In genomic region chr16:44557661-44558470, GRCm38 (mm10) we compare ENCODE assay signal across 8 mouse cellular contexts. TPM values are rescaled to one million over a fixed set of nuclear protein-coding genes. Genes with fewer than 3 reads are reported as not detected.
DNase-seq lines count a peak whose midpoint lies in the region; ATAC-seq lines count a peak whose summit lies in the region.

No protein-coding gene starts in this region.

- H3K4me1 ChIP-seq in forebrain, embryonic 15.5 days, result peaks cover 55% of the 10 kb centered on the region
- H3K4me1 ChIP-seq in lung, embryonic 15.5 days, result peaks cover 32% of the 10 kb centered on the region

- peak overlapping the region; percentile 91 for H3K27ac ChIP-seq in forebrain, embryonic 15.5 days (replicated peaks)
- peak overlapping the region; percentile 95 for H3K27ac ChIP-seq in lung, embryonic 15.5 days

- H3K4me2 ChIP-seq in forebrain, embryonic 15.5 days (replicated peaks), result peak overlapping the region; percentile 84
- H3K4me2 ChIP-seq in lung, embryonic 15.5 days, result peak overlapping the region; percentile 85

- H3K9ac ChIP-seq in forebrain, embryonic 15.5 days (replicated peaks), result peak overlapping the region; percentile 88
- H3K9ac ChIP-seq in lung, embryonic 15.5 days, result peak overlapping the region; percentile 66

- H3K4me3 ChIP-seq in forebrain, embryonic 15.5 days, result peak overlapping the region; percentile 86
- H3K4me3 ChIP-seq in lung, embryonic 15.5 days, result peak overlapping the region; percentile 78

- DNase-seq in R1 (ENCODE audit: low read depth, low spot score), result peak; percentile 77
- peak; percentile 79 for DNase-seq in cerebellum, adult 11 months
- peak; percentile 63 for DNase-seq in heart, postnatal 25 days (ENCODE audit: low spot score)
- DNase-seq in layer of hippocampus, adult 18-20 months (ENCODE audit: low spot score in 2 of 2), result peak; percentile 36 to 76
- peak; percentile 62 for DNase-seq in ovary, postnatal 14 days (ENCODE audit: low spot score)

- peak; percentile 75 for ATAC-seq in forebrain, embryonic 15.5 days (replicated peaks)
- ATAC-seq in lung, embryonic 15.5 days (ENCODE audit: borderline replicate concordance, extremely low read depth, low FRiP score, low TSS enrichment), result peak; percentile 68
- ATAC-seq in erythroid progenitor cell, adult 5-6 weeks (replicated peaks; ENCODE audit: low FRiP score, poor library complexity, severe bottlenecking), result no peak

- no peaks in the 10 kb centered on the region for H3K9me3 ChIP-seq in forebrain, embryonic 15.5 days
- H3K9me3 ChIP-seq in lung, embryonic 15.5 days, result no peaks in the 10 kb centered on the region

- WGBS in forebrain, embryonic 15.5 days, result under 1% methylated on average over 47 of the region's 47 CpGs
- WGBS in lung, embryonic 15.5 days, result under 1% methylated on average over 47 of the region's 47 CpGs

- H3K36me3 ChIP-seq in forebrain, embryonic 15.5 days, result no peaks in the 10 kb centered on the region
- no peaks in the 10 kb centered on the region for H3K36me3 ChIP-seq in lung, embryonic 15.5 days

- intact Hi-C loops in heart, postnatal 25 days (cut with DNase I), result loop anchor here (5.0 kb wide), 1 partner anchor 74 kb away; no protein-coding TSS in a partner anchor

- no peaks in the 10 kb centered on the region for H3K27me3 ChIP-seq in forebrain, embryonic 15.5 days
- H3K27me3 ChIP-seq in lung, embryonic 15.5 days, result no peaks in the 10 kb centered on the region

RNA-seq across cellular contexts. Expression of gene Boc, which starts 0.8 kb away (rescaled TPM):
- 15.3 and 16.9 TPM in 2 replicates for polyA plus RNA-seq in forebrain, embryonic 15.5 days (2015; fragmentation: Nextera tagmentation; extraction: Ambion mirVana)
- total RNA-seq in heart, postnatal 25 days (2021), result 1 to 10 TPM; 4.5 to 5.8 TPM
- total RNA-seq in layer of hippocampus, adult 18-20 months (2021), result 10 to 100 TPM; 11.5 to 11.6 TPM
- polyA plus RNA-seq in lung, embryonic 15.5 days (2015; fragmentation: Nextera tagmentation; extraction: Ambion mirVana), result 29.2 and 29.9 TPM in 2 replicates
- not detected in 2 replicates for total RNA-seq in erythroid progenitor cell, adult 5-6 weeks (2015; ENCODE audit: low replicate concordance)
- not detected in 2 replicates for total RNA-seq in erythroid progenitor cell, adult 5-6 weeks (2017; ENCODE audit: low replicate concordance)

Comparison
In these comparisons a context has a peak if more than half of its experiments do, and no peak if none do; other contexts are left out.
1. RNA of gene Boc, which starts 0.8 kb away (total RNA-seq): 11.5 to 11.6 TPM in layer of hippocampus, adult 18-20 months and 4.5 to 5.8 TPM in heart, postnatal 25 days; not detected in erythroid progenitor cell, adult 5-6 weeks; every median in the first group is over 4 times any median in the second.
2. Peak in every context shown above with its lines, with median percentiles within 50 percentile points of each other: DNase-seq.